Mouse (Mus musculus) ES-Bruce4 (cell line): ENCODE measurements around the gene Abca12.

Experiments
- CTCF ChIP-seq: IDR thresholded peaks from one replicate; pipeline ENCODE4 v1.8.1; 2011; ENCODE audit warnings: low read depth, low read length
- EP300 ChIP-seq: IDR thresholded peaks from 2 replicates; pipeline ENCODE4 v1.6.1; 2011; ENCODE audit warnings: low read depth, low read length; ENCODE audit not compliant: insufficient read depth
- POLR2A ChIP-seq: IDR thresholded peaks from one replicate; pipeline ENCODE4 v1.8.1; 2011; ENCODE audit warnings: low read length; ENCODE audit not compliant: insufficient read depth

DNA sequence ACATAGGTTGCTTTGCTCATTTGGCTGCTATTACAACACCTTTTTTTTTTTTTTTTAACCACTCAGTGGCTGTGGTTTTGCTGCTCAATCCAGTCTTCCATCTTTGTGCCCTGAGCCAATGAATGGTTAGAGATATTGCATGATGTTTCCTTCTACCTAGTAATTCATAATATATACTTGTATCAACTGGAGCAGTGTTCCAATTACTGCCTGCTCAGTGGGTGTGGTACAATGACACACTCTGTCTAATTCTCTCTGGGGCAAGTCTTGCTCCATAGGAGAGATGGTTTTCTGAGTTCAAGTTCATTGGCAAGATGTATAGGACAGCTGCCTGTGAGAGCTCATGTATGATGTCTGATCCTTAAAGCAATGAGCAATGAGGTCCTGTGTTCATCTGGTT lies 44.4 kb downstream of the Abca12 start:
- TF ChIP-seq CTCF (no peak), EP300 (no peak), POLR2A (no peak)
